Mouse (Mus musculus) liver, embryonic 13.5 days (tissue): Measurements from ENCODE around the gene Olfr1222. TPM values are rescaled to one million over a fixed set of nuclear protein-coding genes. Genes with fewer than 3 reads are reported as not detected.

Source experiments
- polyA plus RNA-seq: library from polyadenylated mRNA; unstranded; fragments of >200 nt; fragmentation: Nextera tagmentation; extraction: Ambion mirVana; gene quantifications from 2 replicates; pipeline ENCODE4 v1.2.1, GENCODE M21; 2015

The Olfr1222 gene
- polyA plus RNA-seq, 1 experiment from 2014 or later: not detected

Other genes with a start within 250 kb of the Olfr1222 start
- not detected in 2 replicates for gene Olfr1208, start 230.7 kb downstream of the Olfr1222 start, polyA plus RNA-seq
- gene Olfr1209, start 217.9 kb downstream of the Olfr1222 start, polyA plus RNA-seq: not detected in 2 replicates
- gene Olfr1211, start 194.9 kb downstream of the Olfr1222 start, polyA plus RNA-seq: not detected in 2 replicates
- gene Olfr1212, start 179.1 kb downstream of the Olfr1222 start, polyA plus RNA-seq: not detected in 2 replicates
- not detected in 2 replicates for gene Gm13762, start 152.8 kb downstream of the Olfr1222 start, polyA plus RNA-seq
- gene Olfr1214, start 140.4 kb downstream of the Olfr1222 start, polyA plus RNA-seq: not detected in 2 replicates
- gene Olfr1215, start 126.1 kb downstream of the Olfr1222 start, polyA plus RNA-seq: not detected in 2 replicates
- gene Olfr1216, start 114.7 kb downstream of the Olfr1222 start, polyA plus RNA-seq: not detected in 2 replicates
- not detected in 2 replicates for gene Olfr1217, start 101.0 kb downstream of the Olfr1222 start, polyA plus RNA-seq
- not detected in 2 replicates for gene Olfr1218, start 71.9 kb downstream of the Olfr1222 start, polyA plus RNA-seq
- not detected in 2 replicates for gene Olfr1219, start 49.5 kb downstream of the Olfr1222 start, polyA plus RNA-seq
- gene Olfr1220, start 26.2 kb downstream of the Olfr1222 start, polyA plus RNA-seq: not detected in 2 replicates
- not detected in 2 replicates for gene Olfr1221, start 15.8 kb downstream of the Olfr1222 start, polyA plus RNA-seq
- gene Olfr1223, start 18.5 kb upstream of the Olfr1222 start, polyA plus RNA-seq: not detected in 2 replicates
- gene Olfr1224-ps1, start 31.0 kb upstream of the Olfr1222 start, polyA plus RNA-seq: not detected in 2 replicates
- gene Olfr1225, start 41.6 kb upstream of the Olfr1222 start, polyA plus RNA-seq: not detected in 2 replicates
- gene Olfr1226, start 67.0 kb upstream of the Olfr1222 start, polyA plus RNA-seq: not detected in 2 replicates
- gene Olfr1228, start 121.0 kb upstream of the Olfr1222 start, polyA plus RNA-seq: not detected in 2 replicates
- not detected in 2 replicates for gene Olfr1229, start 155.0 kb upstream of the Olfr1222 start, polyA plus RNA-seq
- not detected in 2 replicates for gene Olfr1230, start 164.2 kb upstream of the Olfr1222 start, polyA plus RNA-seq
- gene Olfr1231, start 174.0 kb upstream of the Olfr1222 start, polyA plus RNA-seq: not detected in 2 replicates
- not detected in 2 replicates for gene Olfr1232, start 196.6 kb upstream of the Olfr1222 start, polyA plus RNA-seq
- gene Olfr1233, start 209.3 kb upstream of the Olfr1222 start, polyA plus RNA-seq: not detected in 2 replicates
- gene Olfr1234, start 231.8 kb upstream of the Olfr1222 start, polyA plus RNA-seq: not detected in 2 replicates